Mouse (Mus musculus) hindbrain, embryonic 14.5 days (tissue): ENCODE results near the gene Npm3. TPM values are rescaled to one million over a fixed set of nuclear protein-coding genes. Genes with fewer than 3 reads are reported as not detected.

ENCODE experiments used
- ATAC-seq: fragments of 200-750 bp; cut with Nextera tagmentation; 2 replicates; pipeline ENCODE4 v1.8.0; 2017; ENCODE audit warnings: moderate number of reproducible peaks, mild to moderate bottlenecking, moderate TSS enrichment, moderate library complexity; ENCODE audit not compliant: low FRiP score
- DNase-seq: peaks from one replicate; pipeline ENCODE4 v3.0.0-alpha.2; 2015; ENCODE audit warnings: low spot score
- H3K27ac ChIP-seq: fragments of 300-500 bp; sonication (generic); 2 replicates; pipeline ENCODE4 v1.5.1; 2014; ENCODE audit warnings: mild to moderate bottlenecking, moderate library complexity
- H3K27me3 ChIP-seq: fragments of 300-500 bp; sonication (generic); 2 replicates; pipeline ENCODE4 v1.6.1; 2014; ENCODE audit warnings: mild to moderate bottlenecking, low read length, mixed read lengths; ENCODE audit not compliant: control insufficient read depth, insufficient read depth
- H3K36me3 ChIP-seq: fragments of 300-500 bp; sonication (generic); replicated peaks from 2 replicates; pipeline ENCODE4 v1.6.1; 2014; ENCODE audit not compliant: control insufficient read depth, insufficient read depth
- H3K4me1 ChIP-seq: fragments of 300-500 bp; sonication (generic); replicated peaks from 2 replicates; pipeline ENCODE4 v1.6.1; 2014; ENCODE audit warnings: antibody characterized with exemption, low read length, mixed read lengths; ENCODE audit not compliant: control insufficient read depth, insufficient read depth
- H3K4me2 ChIP-seq: fragments of 300-500 bp; sonication (generic); replicated peaks from 2 replicates; pipeline ENCODE4 v1.6.1; 2014; ENCODE audit warnings: mild to moderate bottlenecking, moderate library complexity
- H3K4me3 ChIP-seq: fragments of 300-500 bp; sonication (generic); replicated peaks from 2 replicates; pipeline ENCODE4 v1.5.1; 2014; ENCODE audit warnings: mild to moderate bottlenecking, low read length
- H3K9ac ChIP-seq: fragments of 300-500 bp; sonication (generic); 2 replicates; pipeline ENCODE4 v1.6.1; 2014
- H3K9me3 ChIP-seq: fragments of 300-500 bp; sonication (generic); 2 replicates; pipeline ENCODE4 v1.6.1; 2016; ENCODE audit warnings: low read length; ENCODE audit not compliant: control insufficient read depth
- WGBS: fragments of 180-500 bp; shearing (Covaris S2); extraction: QIAGEN DNeasy Blood & Tissue Kit; methylation state at CpG from one replicate; pipeline ENCODE4 v1.1.7; 2014; 5-methylcytosine and 5-hydroxymethylcytosine counted together
- polyA plus RNA-seq: library from polyadenylated mRNA; unstranded; fragments of >200 nt; fragmentation: Nextera tagmentation; extraction: Ambion mirVana; gene quantifications from 2 replicates; pipeline ENCODE4 v1.2.1, GENCODE M21; 2014

Gene Npm3
- polyA plus RNA-seq, 1 experiment from 2014 or later = 7.2 TPM

DNA sequence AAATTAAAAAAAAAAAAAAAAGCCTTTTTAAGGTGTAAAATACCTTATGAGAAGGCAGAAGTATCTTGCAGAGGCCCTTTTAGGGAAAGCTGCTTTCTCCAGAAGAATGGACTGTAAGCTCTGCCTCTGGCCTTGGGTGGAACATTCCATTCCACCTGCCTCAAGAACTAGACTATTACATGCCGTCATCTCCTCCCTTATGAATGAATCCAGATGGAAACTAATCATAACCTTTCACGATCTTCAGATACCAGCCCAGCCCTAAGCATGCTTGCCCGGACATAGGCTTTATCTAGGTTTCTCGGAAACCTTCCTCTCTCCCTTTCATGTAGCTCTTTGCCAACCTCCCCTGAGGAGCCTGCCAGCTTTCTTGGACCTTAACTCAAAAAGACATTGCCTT is 38.9 kb upstream of the Npm3 start:
- Histone ChIP-seq H3K4me1 (peaks cover 7% of the 10 kb centered on the region; the same call in 1 of the 2 replicates), H3K27ac (no peak overlapping the region), H3K9ac (no peak overlapping the region), H3K36me3 (no peaks in the 10 kb centered on the region), H3K27me3 (no peaks in the 10 kb centered on the region), H3K9me3 (no peaks in the 10 kb centered on the region), H3K4me3 (no peak overlapping the region), H3K4me2 (no peak overlapping the region)
- DNase-seq (no peak), ATAC-seq (no peak)
- WGBS = 92% methylated on average over 4 of the region's 4 CpGs

DNA sequence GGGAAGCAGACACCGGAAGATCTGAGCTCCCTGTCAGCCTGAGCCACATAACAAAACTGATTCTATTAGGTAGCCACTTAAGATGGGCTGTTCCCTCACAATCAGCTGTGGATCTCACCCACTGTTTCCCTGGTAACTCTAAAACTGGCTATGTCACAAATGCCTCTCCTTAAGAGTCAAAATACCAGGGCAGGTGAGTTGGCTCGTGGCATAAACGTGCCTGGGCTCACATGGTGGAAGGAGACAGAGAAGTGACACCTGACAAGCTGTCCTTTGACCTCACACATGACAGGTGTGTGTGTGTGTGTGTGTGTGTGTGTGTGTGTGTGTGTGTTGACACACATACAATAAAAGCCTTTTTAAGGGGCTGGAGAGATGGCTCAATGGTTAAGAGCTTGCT is 38.1 kb upstream of the Npm3 start:
- H3K27me3 ChIP-seq = no peaks in the 10 kb centered on the region
- no peak overlapping the region for H3K27ac ChIP-seq
- 79% methylated on average over 3 of the region's 3 CpGs for WGBS
- H3K9me3 ChIP-seq = no peaks in the 10 kb centered on the region
- peaks cover 5% of the 10 kb centered on the region; the same call in 1 of the 2 replicates for H3K4me1 ChIP-seq
- no peaks in the 10 kb centered on the region for H3K36me3 ChIP-seq
- DNase-seq (no peak), ATAC-seq (no peak)
- no peak overlapping the region for H3K9ac ChIP-seq
- H3K4me3 ChIP-seq = no peak overlapping the region
- H3K4me2 ChIP-seq = no peak overlapping the region

DNA sequence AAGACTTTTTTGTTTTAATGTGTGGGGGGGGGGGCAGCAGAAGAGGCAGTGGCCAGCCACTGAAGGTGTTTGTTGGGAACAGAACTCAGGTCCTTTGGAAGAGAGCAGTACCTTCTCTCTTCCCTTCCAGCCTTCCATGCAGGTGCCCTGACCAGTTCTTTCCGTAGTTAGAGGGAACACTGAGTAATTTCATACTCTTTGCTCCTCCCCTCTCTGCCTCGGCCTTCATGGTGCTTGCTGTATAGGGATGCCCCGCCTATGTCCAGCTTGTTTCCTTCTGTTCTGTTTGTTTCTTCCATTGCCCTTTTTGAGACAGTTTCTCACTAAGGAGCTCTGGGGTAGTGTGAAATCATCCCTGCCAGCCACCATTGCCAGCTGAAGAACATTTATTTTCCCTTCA is 36.1 kb upstream of the Npm3 start:
- DNase-seq = no peak
- peaks cover 8% of the 10 kb centered on the region for H3K36me3 ChIP-seq
- H3K27me3 ChIP-seq = no peaks in the 10 kb centered on the region
- H3K9me3 ChIP-seq = no peaks in the 10 kb centered on the region
- peaks cover 22% of the 10 kb centered on the region for H3K4me1 ChIP-seq
- no peak overlapping the region for H3K27ac ChIP-seq
- H3K9ac ChIP-seq = no peak overlapping the region
- no peak overlapping the region for H3K4me2 ChIP-seq
- 70% methylated on average over 3 of the region's 3 CpGs for WGBS
- ATAC-seq = no peak
- no peak overlapping the region for H3K4me3 ChIP-seq

DNA sequence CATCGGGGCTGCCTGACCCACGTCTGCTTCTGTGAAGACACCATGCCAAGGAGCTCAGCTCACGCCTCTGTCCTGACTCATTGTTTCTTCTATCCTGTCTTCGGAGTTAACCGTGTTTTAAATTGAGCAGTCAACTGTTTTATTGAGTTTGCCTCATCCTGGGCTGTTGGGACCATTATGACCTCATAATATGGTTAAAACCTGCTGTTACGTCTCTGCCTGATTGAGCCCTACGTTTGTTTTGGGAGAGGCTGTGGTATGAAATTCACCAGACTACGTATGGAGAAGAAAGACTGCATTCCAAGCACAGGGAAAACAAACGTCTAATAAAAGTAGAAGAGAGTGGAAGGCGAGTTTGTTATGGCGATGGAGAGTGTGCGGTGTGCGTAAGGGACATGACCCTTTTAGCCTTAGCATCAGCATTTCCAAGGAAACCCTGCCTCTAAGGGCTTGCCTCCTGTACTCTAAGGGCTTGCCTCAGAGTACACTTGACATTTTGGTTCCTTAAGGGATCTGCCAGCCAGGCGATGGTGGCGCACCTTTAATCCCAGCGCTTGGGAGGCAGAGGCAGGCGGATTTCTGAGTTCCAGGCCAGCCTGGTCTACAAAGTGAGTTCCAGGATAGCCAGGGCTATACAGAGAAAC is 34.7 kb upstream of the Npm3 start:
- H3K4me3 ChIP-seq = peak overlapping the region; percentile 100
- no peaks in the 10 kb centered on the region for H3K27me3 ChIP-seq
- DNase-seq = no peak
- H3K27ac ChIP-seq = peak overlapping the region; percentile 70
- H3K4me2 ChIP-seq = peak overlapping the region; percentile 66
- peaks cover 20% of the 10 kb centered on the region for H3K36me3 ChIP-seq
- H3K9me3 ChIP-seq = no peaks in the 10 kb centered on the region
- H3K4me1 ChIP-seq = peaks cover 34% of the 10 kb centered on the region
- peak overlapping the region; percentile 45 for H3K9ac ChIP-seq
- no peak for ATAC-seq
- 36% methylated on average over 17 of the region's 17 CpGs for WGBS

DNA sequence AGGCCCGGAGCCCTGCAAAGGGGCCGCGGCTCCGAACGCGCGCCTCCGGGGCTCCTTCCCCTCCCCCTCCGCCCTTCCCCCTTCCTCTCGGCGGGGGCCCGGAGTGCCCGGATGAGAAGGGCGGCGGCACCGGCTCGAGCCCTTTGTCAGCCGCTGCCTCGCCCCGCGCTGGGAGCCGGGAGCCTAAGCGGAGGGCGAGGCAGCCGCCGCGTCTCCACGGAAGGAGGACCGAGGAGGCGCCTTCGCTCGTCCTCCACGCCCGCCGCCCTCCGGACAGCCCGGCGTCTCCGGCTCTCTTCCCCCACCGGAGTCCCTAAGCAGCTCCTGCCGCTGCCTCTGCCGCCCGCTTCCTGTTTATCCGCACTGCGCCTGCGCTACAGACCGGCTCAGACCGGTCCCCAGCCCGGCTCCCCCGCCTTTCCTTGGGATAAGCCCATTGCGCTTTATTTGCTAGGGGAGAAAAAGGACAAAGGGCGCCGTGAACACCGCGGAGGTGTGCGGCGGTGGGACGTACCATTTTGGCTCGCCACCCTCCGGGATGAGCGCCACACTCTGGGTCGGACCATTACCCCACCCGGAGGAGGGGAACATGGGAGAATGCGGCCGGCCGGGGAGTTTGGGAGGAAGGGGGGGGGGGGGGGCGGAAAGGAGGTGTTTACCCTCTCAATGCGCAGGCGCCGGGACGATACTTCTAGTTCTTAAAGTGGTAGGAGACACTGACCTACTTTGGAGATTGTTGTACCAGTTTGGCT is 34.0 kb upstream of the Npm3 start, which contains the start of gene Mgea5:
Mgea5 (minus strand) TSS at position 657 of the 752 bp plus-strand sequence.
- Histone ChIP-seq H3K36me3 (peaks cover 27% of the 10 kb centered on the region), H3K4me1 (peaks cover 34% of the 10 kb centered on the region), H3K9ac (peak within 1 kb of the TSS; percentile 98), H3K27ac (peak within 1 kb of the TSS; percentile 98), H3K4me2 (peak within 1 kb of the TSS; percentile 85), H3K9me3 (no peaks in the 10 kb centered on the region), H3K27me3 (no peaks in the 10 kb centered on the region), H3K4me3 (peak within 1 kb of the TSS; percentile 100)
- DNase-seq (peak; percentile 98), ATAC-seq (peak; percentile 98)
- under 1% methylated on average over 53 of the region's 71 CpGs for WGBS

DNA sequence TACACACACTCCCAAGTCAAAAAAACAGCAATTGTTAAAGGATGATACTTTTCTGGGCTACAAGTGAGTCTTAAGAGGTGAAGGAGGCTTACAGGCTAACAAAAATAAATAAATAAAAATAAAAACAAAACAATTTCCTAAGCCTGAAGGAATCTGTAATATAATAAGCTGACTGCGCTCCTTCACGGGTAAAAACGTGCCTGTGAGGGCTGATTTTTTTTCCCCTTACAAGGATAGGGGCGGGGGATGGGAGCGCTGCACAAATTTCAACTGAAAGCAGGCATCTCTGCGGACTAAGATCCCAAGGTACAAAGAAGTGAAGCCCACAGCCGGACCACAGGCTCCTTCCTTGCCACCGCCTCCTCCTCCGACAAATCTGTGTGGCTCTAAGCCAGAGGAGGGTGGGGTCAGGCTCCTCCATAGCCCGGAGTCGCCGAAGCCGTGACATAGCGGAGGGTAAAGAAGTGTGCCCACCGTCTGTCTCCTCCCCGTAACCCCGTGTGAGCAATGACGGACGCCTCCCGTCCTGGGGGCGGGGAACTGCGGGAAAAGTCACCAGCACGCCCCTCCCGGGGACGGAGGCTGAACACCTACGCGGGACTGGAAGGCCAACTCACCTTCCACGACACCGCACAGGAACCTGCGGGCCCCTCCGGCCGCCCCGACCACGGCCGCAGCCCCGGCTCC is 33.1 kb upstream of the Npm3 start:
- DNase-seq (peak; percentile 69), ATAC-seq (peak; percentile 46)
- WGBS = 2% methylated on average over 36 of the region's 36 CpGs
- Histone ChIP-seq H3K4me3 (peak overlapping the region; percentile 100), H3K27ac (peak overlapping the region; percentile 98), H3K4me2 (peak overlapping the region; percentile 85), H3K9ac (peak overlapping the region; percentile 98), H3K9me3 (no peaks in the 10 kb centered on the region), H3K36me3 (peaks cover 36% of the 10 kb centered on the region), H3K4me1 (peaks cover 34% of the 10 kb centered on the region), H3K27me3 (no peaks in the 10 kb centered on the region)

DNA sequence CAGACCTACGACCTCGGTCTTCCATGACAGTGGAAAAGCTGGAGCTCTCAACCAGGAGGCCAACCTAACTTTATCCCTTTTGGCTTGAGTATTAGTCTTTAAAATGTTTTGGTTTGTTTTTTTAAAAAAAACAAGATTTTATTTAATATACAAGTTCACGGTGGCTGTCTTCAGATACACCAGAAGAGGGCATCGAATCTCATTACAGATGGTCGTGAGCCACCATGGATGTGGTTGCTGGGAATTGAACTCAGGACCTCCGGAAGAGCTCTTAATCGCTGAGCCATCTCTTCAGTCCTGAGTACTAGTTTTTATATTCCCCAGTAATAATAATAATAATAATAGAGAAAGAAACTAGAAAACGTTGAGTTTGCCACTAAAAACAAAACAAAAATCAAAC is 32.3 kb upstream of the Npm3 start:
- ATAC-seq (no peak), DNase-seq (no peak)
- 57% methylated on average over 8 of the region's 8 CpGs for WGBS
- Histone ChIP-seq H3K4me3 (peak overlapping the region; percentile 100), H3K36me3 (peaks cover 44% of the 10 kb centered on the region), H3K27ac (no peak overlapping the region), H3K4me1 (peaks cover 34% of the 10 kb centered on the region), H3K9ac (peak overlapping the region; percentile 98; the same call in 1 of the 2 replicates), H3K4me2 (peak overlapping the region; percentile 85), H3K9me3 (no peaks in the 10 kb centered on the region), H3K27me3 (no peaks in the 10 kb centered on the region)

DNA sequence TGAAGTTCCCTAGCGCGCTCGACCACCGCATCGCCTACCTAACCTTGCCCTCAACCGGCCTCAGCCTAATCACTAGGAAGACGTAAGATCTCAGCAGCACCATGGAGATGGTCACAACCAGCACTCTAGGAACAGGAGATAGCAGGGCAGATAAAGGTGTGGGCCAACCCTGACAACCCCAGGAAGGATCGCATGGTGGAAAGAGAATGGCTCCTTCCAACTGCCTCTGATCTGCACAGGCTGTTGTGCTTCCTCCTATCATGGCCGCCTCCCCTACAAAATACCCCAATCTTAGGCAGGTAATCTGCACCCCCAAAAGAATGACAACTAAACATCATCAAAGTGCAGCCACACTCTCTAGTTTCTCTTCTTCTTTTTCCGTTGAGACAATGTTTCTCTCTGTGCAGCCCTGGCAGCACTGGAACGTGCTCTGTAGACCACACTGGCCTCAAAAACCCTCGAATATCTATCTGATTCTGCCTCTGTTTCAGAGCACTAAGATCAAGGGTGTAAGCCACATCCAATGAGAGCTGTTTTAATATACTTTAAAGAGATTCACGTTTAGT is 31.0 kb upstream of the Npm3 start:
- Histone ChIP-seq H3K27me3 (no peaks in the 10 kb centered on the region), H3K4me3 (no peak overlapping the region), H3K9me3 (no peaks in the 10 kb centered on the region), H3K36me3 (peaks cover 56% of the 10 kb centered on the region), H3K27ac (no peak overlapping the region), H3K4me2 (peak overlapping the region; percentile 85), H3K9ac (no peak overlapping the region; the same call in 1 of the 2 replicates), H3K4me1 (peaks cover 34% of the 10 kb centered on the region)
- 90% methylated on average over 13 of the region's 13 CpGs for WGBS
- DNase-seq (no peak), ATAC-seq (no peak)

DNA sequence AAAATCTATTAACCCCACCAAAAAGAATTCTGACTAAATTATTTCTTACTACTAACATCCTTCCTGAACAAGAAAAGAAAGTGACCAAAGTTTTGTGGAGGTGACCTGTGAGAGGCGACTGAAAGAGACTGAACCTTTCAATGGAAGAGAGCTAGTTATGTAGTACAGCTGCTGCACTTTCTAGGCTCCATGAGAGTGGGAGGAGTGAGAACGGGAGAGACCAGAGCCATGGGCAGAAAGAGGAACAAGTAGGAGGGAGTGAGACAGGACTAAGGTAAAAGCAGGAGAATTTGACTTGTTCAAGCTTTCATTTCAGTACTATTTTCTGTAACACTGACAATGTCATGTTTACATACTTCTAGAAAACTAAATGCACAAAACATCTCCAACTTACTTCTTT is 26.1 kb upstream of the Npm3 start:
- peaks cover 98% of the 10 kb centered on the region for H3K36me3 ChIP-seq

More for the DNA sequence above, 26.1 kb upstream of the Npm3 start:
- H3K27ac ChIP-seq = no peak overlapping the region
- no peak overlapping the region for H3K9ac ChIP-seq
- ATAC-seq (no peak), DNase-seq (no peak)
- H3K9me3 ChIP-seq = no peaks in the 10 kb centered on the region
- H3K27me3 ChIP-seq = no peaks in the 10 kb centered on the region
- WGBS = 85% methylated on average over 2 of the region's 2 CpGs
- no peak overlapping the region for H3K4me2 ChIP-seq
- H3K4me1 ChIP-seq = peaks cover 13% of the 10 kb centered on the region
- H3K4me3 ChIP-seq = no peak overlapping the region
